Comparison of ENCODE assay signal across 7 mouse cellular contexts in the genomic region with DNA sequence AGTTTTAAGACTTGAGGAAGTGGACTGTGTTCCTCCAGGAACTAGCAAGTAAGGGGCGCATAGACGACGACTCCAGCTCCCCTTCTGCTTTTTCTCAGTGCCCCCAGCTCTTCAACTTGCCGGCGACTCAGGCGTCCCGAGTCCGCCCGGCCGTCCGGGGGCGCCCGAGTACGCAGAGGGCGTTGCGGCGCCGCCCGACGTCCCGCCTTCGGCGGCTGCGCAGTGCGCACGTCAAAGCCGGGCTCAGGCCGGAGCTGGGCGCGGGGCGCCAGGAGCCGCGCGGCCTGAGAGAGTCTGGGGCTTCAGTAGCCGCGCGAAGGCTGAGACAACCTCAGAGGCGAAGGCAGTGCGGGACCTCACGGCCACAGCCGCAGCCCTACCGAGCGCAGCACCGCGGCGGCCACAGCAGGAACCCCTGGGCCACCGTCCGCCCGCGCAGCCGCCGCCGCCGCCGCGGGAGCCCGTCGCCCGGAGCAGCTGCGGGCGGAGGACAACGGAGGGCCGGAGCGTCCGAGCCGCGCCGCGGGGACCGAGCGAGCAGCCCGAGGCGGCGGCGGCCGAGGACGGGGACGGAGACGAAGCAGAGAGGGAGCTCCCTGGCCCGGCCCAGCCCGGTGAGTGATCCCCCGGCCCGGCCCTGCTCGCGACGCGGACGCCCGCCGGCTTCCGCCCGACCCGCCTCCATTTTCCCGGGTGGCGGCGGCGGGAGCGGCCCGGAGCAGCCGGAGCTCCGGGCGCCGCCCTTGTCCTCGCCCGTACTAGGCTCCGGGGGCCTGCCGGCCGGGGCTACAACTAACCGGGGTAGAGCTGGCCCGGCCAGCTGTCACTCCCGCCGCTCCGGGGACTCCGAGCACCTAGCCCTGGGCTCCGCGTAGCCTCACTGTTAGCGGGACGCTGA. TPM values are rescaled to one million over a fixed set of nuclear protein-coding genes. Genes with fewer than 3 reads are reported as not detected.
A peak's percentile ranks its signal among the peaks of the same experiment; 100 is the strongest.
DNase-seq lines count a peak whose midpoint lies in the region; ATAC-seq lines count a peak whose summit lies in the region.

A gene (plus strand): TSS at position 234 of the 898 bp plus-strand sequence.

- no peaks in the 10 kb centered on the region for H3K4me1 ChIP-seq in embryonic facial prominence, embryonic 11.5 days (ENCODE audit: control insufficient read depth, insufficient read depth, low read length)
- H3K4me1 ChIP-seq in limb, embryonic 11.5 days (ENCODE audit: control insufficient read depth, insufficient read depth, low read length): no peaks in the 10 kb centered on the region
- H3K4me1 ChIP-seq in midbrain, embryonic 14.5 days (ENCODE audit: control insufficient read depth, insufficient read depth, low read length): peaks cover 13% of the 10 kb centered on the region; the same call in 1 of the 2 replicates

- H3K4me3 ChIP-seq in embryonic facial prominence, embryonic 11.5 days (ENCODE audit: low read depth, low read length): peak within 1 kb of the TSS; percentile 97
- H3K4me3 ChIP-seq in limb, embryonic 11.5 days (ENCODE audit: low read depth, low read length): peak within 1 kb of the TSS; percentile 94
- H3K4me3 ChIP-seq in midbrain, embryonic 14.5 days (replicated peaks; ENCODE audit: low read depth, low read length): peak within 1 kb of the TSS; percentile 95

- H3K9ac ChIP-seq in embryonic facial prominence, embryonic 11.5 days (replicated peaks; ENCODE audit: low read length): peak within 1 kb of the TSS; percentile 96
- peak within 1 kb of the TSS; percentile 96 for H3K9ac ChIP-seq in limb, embryonic 11.5 days (ENCODE audit: low read length)
- H3K9ac ChIP-seq in midbrain, embryonic 14.5 days (replicated peaks; ENCODE audit: low read length): peak within 1 kb of the TSS; percentile 97

- H3K27ac ChIP-seq in embryonic facial prominence, embryonic 11.5 days (replicated peaks; ENCODE audit: low read depth, low read length): peak within 1 kb of the TSS; percentile 92
- peak within 1 kb of the TSS; percentile 92 for H3K27ac ChIP-seq in limb, embryonic 11.5 days (replicated peaks; ENCODE audit: low read depth, low read length)
- peak within 1 kb of the TSS; percentile 96 for H3K27ac ChIP-seq in midbrain, embryonic 14.5 days (replicated peaks; ENCODE audit: low read depth, low read length)

- no peaks in the 10 kb centered on the region for H3K9me3 ChIP-seq in embryonic facial prominence, embryonic 11.5 days (replicated peaks; ENCODE audit: control insufficient read depth, low read length)
- H3K9me3 ChIP-seq in limb, embryonic 11.5 days (ENCODE audit: control insufficient read depth, low read length): no peaks in the 10 kb centered on the region
- H3K9me3 ChIP-seq in midbrain, embryonic 14.5 days (ENCODE audit: control insufficient read depth, low read length): no peaks in the 10 kb centered on the region

- peak; percentile 91 for ATAC-seq in embryonic facial prominence, embryonic 11.5 days (replicated peaks; ENCODE audit: insufficient number of reproducible peaks, low FRiP score, low TSS enrichment, low read depth)
- peak; percentile 93 for ATAC-seq in limb, embryonic 11.5 days (ENCODE audit: insufficient number of reproducible peaks, low FRiP score, low TSS enrichment, low read depth)
- ATAC-seq in midbrain, embryonic 14.5 days (ENCODE audit: low FRiP score, low TSS enrichment): peak; percentile 93

- under 1% methylated on average over 114 of the region's 118 CpGs for WGBS in embryonic facial prominence, embryonic 11.5 days
- under 1% methylated on average over 107 of the region's 118 CpGs for WGBS in limb, embryonic 11.5 days
- under 1% methylated on average over 106 of the region's 118 CpGs for WGBS in midbrain, embryonic 14.5 days

- H3K27me3 ChIP-seq in embryonic facial prominence, embryonic 11.5 days (ENCODE audit: control insufficient read depth, insufficient read depth, low read length): no peaks in the 10 kb centered on the region
- no peaks in the 10 kb centered on the region for H3K27me3 ChIP-seq in limb, embryonic 11.5 days (ENCODE audit: control insufficient read depth, insufficient read depth, low read length)
- H3K27me3 ChIP-seq in midbrain, embryonic 14.5 days (ENCODE audit: control insufficient read depth, insufficient read depth, low read length): no peaks in the 10 kb centered on the region

- H3K36me3 ChIP-seq in embryonic facial prominence, embryonic 11.5 days (replicated peaks; ENCODE audit: control insufficient read depth, insufficient read depth, low read depth, low read length): no peaks in the 10 kb centered on the region
- H3K36me3 ChIP-seq in limb, embryonic 11.5 days (ENCODE audit: control insufficient read depth, insufficient read depth, low read length): 0 out of 2 replicates have a peak, but pooled peaks cover 2% of the 10 kb centered on the region
- 0 out of 2 replicates have a peak, but pooled peaks cover 2% of the 10 kb centered on the region for H3K36me3 ChIP-seq in midbrain, embryonic 14.5 days (ENCODE audit: control insufficient read depth, insufficient read depth, low read length)

- peak within 1 kb of the TSS; percentile 54 for H3K4me2 ChIP-seq in embryonic facial prominence, embryonic 11.5 days (ENCODE audit: low read depth, low read length)
- peak within 1 kb of the TSS; percentile 63 for H3K4me2 ChIP-seq in limb, embryonic 11.5 days (ENCODE audit: low read depth, severe bottlenecking)
- H3K4me2 ChIP-seq in midbrain, embryonic 14.5 days (ENCODE audit: low read length): peak within 1 kb of the TSS; percentile 82

- peak; percentile 95 for DNase-seq in adrenal gland, postnatal 14 days
- DNase-seq in embryonic facial prominence, embryonic 11.5 days (ENCODE audit: low spot score): peak; percentile 92
- DNase-seq in heart, adult 11 months: peak; percentile 99
- DNase-seq in kidney, adult 18-20 months: peak; percentile 91
- peak; percentile 85 for DNase-seq in limb, embryonic 11.5 days (ENCODE audit: low spot score)
- DNase-seq in midbrain, embryonic 14.5 days: peak; percentile 97
- DNase-seq in spleen, adult 18-20 months: peak; percentile 80 to 90

RNA-seq across cellular contexts. Expression of the gene that starts here (rescaled TPM):
- total RNA-seq in adrenal gland, postnatal 14 days (2021): 115 and 132 TPM in 2 replicates
- 49.1 and 61.5 TPM in 2 replicates for polyA plus RNA-seq in embryonic facial prominence, embryonic 11.5 days (2014; fragmentation: Nextera tagmentation; extraction: Ambion mirVana)
- polyA plus RNA-seq in limb, embryonic 11.5 days (2014; fragmentation: Nextera tagmentation; extraction: Ambion mirVana): 40.3 and 45.2 TPM in 2 replicates
- 74.8 and 94.5 TPM in 2 replicates for polyA plus RNA-seq in midbrain, embryonic 14.5 days (2014; fragmentation: Nextera tagmentation; extraction: Ambion mirVana)

Comparison
In these comparisons a context has a peak if more than half of its experiments do, and no peak if none do; other contexts are left out.
1. Peak in every context shown above with its lines: DNase-seq, ATAC-seq, H3K4me3 ChIP-seq and H3K27ac ChIP-seq.